Mouse (Mus musculus) ovary, postnatal 36 days (tissue): ENCODE measurements at regions not wholly inside any gene's neighbourhood (a gene's known extent, or its start where the extent isn't known, plus 50 kb on each side); places are given as distances from the start of the nearest gene placed in this dataset.
A peak's percentile ranks its signal among the peaks of the same experiment; 100 is the strongest.

Experiments used
- DNase-seq: peaks from one replicate; pipeline ENCODE4 v3.0.0; 2022; ENCODE audit warnings: low spot score, mixed read lengths

DNA sequence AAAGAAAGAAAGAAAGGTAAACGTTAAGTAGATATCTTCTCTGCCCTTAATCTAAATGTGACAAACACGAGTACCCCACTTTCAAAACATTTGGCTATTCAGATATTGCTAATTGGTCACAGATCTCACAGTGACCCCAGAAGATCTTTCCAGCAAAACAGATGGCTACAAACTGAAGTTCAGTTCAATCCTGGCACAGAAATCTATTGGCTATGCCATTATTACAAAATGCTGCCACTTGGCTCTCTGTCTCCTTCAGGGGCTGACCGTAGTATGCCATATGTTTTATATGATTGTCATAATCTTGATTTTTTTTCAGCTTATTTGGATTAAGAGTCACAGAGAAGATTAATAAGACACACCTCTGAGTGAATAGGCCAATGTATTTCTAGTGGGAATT, 873.2 kb downstream of the Slc22a22 start:
- DNase-seq = no peak

- no peak for DNase-seq
These were observed 884.8 kb downstream of the Slc22a22 start for GRCm38 (mm10) chr15:56592656-56593055.

DNA sequence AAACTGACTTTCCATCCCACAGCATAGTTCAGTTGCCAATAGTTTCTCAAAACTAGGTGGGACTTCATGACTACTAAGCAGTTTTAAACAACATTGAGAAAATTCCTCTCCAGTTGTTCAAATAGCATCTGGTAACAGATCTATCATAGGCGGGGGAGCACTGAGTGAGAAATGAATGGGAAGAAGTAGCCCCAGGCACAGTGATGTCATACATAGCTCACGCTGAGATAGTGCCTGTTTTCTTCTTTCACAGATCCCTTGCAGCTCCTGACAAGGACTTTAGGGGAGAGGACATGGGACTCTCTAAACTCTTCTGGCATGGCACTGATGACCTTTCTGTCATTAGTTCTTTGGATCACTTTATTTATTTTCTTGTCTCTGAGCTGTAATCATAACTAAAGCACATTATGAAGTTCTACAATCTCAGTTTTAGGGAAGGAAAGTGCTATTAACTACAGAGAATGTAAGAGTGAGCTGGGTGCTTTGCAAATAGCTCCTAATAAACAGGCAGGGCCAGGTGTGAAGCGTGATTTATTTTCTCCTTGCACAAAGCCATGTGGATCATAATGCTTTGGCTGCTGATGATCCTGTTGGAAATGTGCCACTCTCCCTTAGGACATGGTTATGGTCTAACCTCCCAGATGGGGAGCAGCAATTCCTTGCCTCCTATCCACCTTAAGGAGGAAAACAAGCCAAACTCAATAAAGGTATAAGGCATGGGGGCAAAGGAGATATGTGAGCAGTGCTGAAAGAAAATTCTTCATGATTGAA, 896.5 kb downstream of the Slc22a22 start:
- DNase-seq = no peak

- DNase-seq = no peak
These were observed 914.2 kb downstream of the Slc22a22 start for GRCm38 (mm10) chr15:56563192-56563591.

DNA sequence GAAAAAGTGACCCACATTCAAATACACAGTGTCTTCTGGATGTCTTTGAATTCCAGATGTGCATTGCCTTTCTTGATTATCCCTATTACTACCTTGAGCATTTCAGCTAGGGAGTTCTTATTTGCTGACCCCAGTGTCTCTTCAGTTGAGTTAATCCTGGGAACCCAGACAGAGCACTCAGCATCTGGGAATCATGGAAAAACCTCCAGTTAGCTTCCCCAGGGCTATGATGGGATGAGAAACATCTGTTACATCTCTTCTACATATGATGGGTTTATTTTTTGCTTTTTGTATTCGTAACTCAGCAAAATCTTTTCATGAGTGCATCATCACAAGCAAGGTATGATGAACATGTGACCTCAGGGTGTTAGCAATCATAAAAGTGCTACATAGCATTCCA, 914.6 kb downstream of the Slc22a22 start:
- no peak for DNase-seq

GRCm38 (mm10) chr15:56562143-56562542, 915.3 kb downstream of the Slc22a22 start:
- no peak for DNase-seq

DNA sequence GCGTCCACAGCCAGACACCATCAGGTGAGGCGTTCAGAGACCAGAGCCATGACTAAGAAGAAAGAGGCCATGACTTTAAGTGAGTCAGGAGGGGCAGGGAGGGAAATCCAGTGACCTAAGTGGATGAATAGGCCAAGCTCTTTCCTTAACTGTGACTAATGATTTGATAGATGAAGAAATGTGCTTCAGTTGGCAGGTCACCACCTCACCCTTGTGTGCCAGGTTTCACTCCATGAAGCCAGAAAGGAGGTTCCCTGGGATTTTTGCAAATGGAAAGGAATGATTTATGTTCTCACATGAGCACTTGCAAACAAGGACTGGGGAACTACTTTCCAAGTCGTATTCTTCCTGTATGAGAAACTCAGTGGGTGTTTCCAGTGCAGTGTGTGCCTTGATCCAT, 923.0 kb downstream of the Slc22a22 start:
- DNase-seq = peak; percentile 4

GRCm38 (mm10) chr15:56553851-56554250, 923.6 kb downstream of the Slc22a22 start:
- DNase-seq = no peak

DNA sequence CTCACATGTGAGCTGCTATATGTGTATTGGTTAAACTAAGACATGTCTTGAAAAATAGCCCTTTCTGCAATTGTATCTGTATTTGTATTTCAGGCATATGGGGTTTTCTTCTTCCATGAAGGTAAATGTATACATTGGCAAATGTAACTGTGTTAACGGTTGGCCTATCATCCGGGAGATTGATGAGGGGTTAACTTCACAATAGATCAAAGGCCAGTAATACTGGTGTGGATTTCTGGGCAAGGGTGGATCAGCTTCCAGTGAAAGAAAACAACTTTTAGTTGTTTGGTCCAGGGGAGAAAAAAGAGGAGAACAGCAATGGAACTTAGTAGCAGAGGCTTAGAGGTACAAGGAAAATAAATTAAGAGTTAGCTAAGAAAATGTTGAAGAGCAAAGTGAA, 945.9 kb downstream of the Slc22a22 start:
- DNase-seq = no peak

GRCm38 (mm10) chr15:56518379-56518778, 959.0 kb downstream of the Slc22a22 start:
- DNase-seq = no peak

DNA sequence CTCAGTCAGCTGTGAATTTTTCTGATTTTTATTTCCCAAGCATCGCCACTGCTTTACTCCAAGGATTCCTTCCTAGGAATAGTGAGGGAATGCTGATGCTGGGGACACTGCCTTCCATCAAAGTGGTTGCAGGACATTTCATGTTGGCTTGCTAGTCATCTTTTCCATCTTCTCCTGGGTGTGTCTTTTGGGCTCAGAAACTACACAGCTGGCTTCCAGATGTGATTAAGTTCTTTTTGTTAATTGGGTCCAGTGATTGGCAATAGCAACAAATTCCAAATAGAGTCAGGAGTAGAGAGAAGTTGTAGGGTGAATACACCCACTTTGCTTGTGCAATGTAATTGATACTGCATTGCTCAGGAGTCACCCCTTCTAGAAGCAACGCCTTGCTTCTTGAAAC, 961.3 kb downstream of the Slc22a22 start:
- DNase-seq = no peak

DNA sequence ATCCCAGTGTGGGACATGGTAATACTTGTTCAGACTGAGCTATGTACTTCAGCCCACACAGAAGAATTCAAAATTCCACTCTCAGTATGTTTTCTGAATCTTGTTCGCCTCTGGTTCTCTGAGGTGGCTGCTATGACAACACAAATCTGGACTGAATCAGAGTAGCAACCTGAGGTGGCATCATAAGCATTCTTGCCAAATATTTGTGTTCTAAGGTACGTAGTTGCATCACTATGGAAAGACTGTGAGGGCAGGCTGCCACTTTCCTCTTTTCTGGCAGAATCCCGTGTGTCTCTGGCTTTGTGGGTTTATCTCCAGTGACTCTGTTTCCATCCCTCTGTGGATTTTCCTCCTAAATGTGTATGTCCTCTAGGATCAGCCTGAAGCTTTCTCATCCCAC, 978.7 kb downstream of the Slc22a22 start:
- DNase-seq = no peak

DNA sequence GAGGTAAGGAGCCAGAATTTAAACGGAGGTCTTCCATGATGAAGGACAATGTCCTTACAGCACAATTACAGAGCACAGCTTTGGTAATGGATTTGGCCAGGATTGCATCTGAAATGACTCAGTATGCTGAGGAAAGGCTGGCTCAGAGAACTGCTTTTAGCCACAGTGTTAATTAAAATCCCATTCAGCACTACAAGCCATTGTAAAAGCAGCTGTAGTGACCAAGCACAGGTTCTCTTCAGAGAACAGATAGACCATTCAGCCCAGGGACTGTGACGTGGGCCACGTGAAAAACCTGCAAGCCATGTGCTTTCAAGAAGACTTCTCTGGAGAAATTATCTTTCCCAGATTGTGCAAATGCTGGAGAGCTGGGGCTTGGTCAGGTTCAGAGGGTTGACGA, 979.7 kb downstream of the Slc22a22 start:
- no peak for DNase-seq

- DNase-seq = no peak
These were observed 981.1 kb downstream of the Slc22a22 start for GRCm38 (mm10) chr15:56496355-56496754.

DNA sequence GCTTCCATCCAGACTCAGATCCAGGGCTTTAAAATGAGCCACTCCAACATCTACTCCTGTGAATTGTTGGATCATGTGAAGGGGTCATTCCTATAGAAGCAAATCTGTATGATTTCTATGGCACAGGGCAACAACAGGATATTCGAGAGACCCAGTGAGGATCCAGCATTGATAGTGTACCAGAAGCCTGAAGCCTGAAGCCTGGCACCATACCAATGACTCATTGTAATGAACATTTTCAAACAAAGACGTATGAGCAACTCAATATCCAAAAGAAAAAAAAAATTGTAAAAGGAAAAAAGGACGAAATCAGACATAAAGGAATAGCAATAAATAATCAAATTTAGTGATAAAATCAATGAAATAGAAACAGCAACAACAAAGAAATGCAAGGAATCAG, 991.5 kb downstream of the Slc22a22 start:
- DNase-seq = no peak

DNA sequence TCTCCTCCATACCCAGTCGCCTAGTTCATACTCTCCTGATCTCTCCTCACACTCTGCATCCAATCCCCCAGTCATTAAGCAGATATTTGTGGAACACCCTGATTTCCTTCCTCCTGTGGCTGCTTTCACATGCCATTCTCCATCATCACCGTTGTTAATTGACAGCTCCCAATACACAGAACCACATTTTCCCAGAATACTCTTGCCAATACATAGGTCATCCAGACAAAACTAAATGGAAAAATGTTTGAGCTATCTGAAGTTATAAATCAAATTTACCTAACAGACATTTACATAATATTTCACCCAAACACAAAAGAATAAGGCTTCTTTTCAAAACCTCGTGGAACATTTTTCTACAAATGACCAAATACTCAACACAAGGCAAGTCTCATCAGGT, 992.7 kb downstream of the Slc22a22 start:
- DNase-seq = no peak

DNA sequence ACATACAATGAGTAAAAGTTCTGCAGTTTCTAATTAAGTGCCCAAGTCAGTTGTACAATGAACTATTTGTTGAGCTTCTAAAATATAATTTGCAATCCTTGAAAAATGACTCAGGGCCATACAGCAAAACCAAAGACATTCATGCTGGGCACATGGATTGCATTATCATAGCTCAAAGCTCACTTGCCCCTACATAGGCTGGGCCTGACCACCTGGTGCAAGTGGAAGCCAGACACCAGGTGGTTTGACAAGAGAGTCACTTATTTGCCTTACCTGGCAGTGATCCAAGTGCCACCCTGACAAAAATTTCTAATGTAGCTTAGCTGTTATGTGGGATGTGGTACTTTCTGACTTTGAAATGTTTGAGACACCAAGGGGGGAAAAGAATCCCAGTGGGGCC, 997.7 kb downstream of the Slc22a22 start:
- no peak for DNase-seq

DNA sequence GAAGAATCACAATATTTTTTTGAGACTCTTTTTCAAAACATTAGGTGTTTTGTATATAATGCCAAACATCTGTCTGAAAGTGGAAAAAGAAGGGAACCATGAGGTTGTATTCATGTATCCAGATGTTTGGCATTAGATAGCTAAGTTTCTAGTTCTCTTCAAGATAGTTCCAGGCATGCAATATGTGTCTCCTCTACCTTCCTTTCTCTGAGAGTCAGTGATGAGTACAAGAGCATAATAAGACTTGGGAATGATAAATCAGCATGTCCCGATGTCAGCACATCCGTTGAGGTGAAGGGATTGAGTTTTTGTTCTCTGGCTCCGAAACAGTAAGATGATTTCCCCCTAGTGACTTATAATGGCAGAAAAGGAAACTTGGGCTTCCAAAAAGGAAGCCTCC, 998.4 kb downstream of the Slc22a22 start:
- no peak for DNase-seq

DNA sequence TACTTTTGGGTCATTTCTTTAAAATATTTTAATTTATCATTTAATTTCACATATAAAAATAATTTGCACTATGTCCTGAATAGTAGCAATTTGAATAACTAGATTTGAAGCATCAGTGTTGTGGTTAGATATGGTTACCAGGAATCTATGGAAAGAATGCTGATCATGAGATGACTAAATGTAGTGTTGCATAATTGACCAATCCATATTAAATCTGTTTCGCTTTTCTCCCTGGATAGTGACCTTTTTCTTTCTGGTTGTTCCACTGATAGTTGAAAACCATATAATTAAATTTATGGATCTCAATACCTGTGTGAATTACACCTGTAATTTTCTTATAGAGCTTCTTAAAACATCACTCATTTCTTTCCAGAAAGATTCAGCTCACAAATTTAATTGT, 1003.7 kb downstream of the Slc22a22 start:
- DNase-seq = no peak

- DNase-seq = no peak
These were observed 1025.5 kb downstream of the Slc22a22 start for GRCm38 (mm10) chr15:56451881-56452280.

- DNase-seq = no peak
These were observed 1029.3 kb downstream of the Slc22a22 start for GRCm38 (mm10) chr15:56448015-56448645.

GRCm38 (mm10) chr15:56440171-56440570, 1037.3 kb downstream of the Slc22a22 start:
- no peak for DNase-seq

GRCm38 (mm10) chr15:56438370-56438769, 1039.1 kb downstream of the Slc22a22 start:
- DNase-seq = no peak

DNA sequence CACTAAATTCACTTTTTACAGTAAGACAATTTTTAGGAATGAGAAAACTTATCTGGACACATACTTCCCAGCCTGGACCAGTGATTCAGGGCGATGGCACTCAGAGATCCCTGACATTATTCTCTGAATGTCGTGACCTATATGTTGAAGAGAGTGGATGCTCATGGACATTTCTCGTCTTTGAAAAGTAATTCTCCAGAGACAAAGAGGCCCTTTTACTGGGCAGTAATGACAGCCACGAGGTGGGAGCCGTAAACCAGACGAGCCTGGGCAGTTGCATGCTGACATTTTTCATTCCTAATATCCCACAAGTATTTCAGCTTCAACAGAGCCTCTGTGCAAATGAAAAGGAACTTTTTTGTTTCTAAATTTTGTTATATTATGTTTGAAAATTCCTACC, 1041.3 kb downstream of the Slc22a22 start:
- no peak for DNase-seq
